Mouse (Mus musculus): ENCODE results near the gene Prss27.

- TF ChIP-seq CTCF (IDR thresholded peaks at IDR 0.05) (no peak), EP300 (IDR thresholded peaks at IDR 0.05; ENCODE audit: insufficient read depth, low read depth, low read length) (no peak)
Observed at GRCm38 (mm10) chr17:24005049-24005448, 32.9 kb upstream of the Prss27 start.

All from heart, adult 2 months (tissue).